Mouse (Mus musculus): ENCODE results near the gene Ublcp1. TPM values are rescaled to one million over a fixed set of nuclear protein-coding genes. Genes with fewer than 3 reads are reported as not detected.

Ublcp1 gene
- polyA plus RNA-seq, 1 experiment = 9.7 TPM

- H3K4me1 ChIP-seq (ENCODE audit: control insufficient read depth, insufficient read depth, low read length) = peaks cover 26% of the 10 kb centered on the region
- H3K4me3 ChIP-seq (ENCODE audit: insufficient read depth, low read length) = no peak overlapping the region
- no peak overlapping the region for H3K27ac ChIP-seq (ENCODE audit: insufficient read depth, low read depth, low read length)
- no peak for TF ChIP-seq CTCF (IDR thresholded peaks at IDR 0.05; ENCODE audit: low read depth, low read length)
- TF ChIP-seq POLR2A (IDR thresholded peaks at IDR 0.05; ENCODE audit: borderline replicate concordance, low read depth, low read length) = no peak
These were observed 64.3 kb downstream of the Ublcp1 start for GRCm38 (mm10) chr11:44405961-44406360.

- TF ChIP-seq POLR2A (IDR thresholded peaks at IDR 0.05; ENCODE audit: borderline replicate concordance, low read depth, low read length) (no peak), CTCF (IDR thresholded peaks at IDR 0.05; ENCODE audit: low read depth, low read length) (no peak)
- Histone ChIP-seq H3K4me3 (ENCODE audit: insufficient read depth, low read length) (no peak overlapping the region), H3K4me1 (ENCODE audit: control insufficient read depth, insufficient read depth, low read length) (peaks cover 18% of the 10 kb centered on the region), H3K27ac (ENCODE audit: insufficient read depth, low read depth, low read length) (no peak overlapping the region)
These were observed 65.2 kb downstream of the Ublcp1 start for GRCm38 (mm10) chr11:44405113-44405512.

Other genes with a start within 250 kb of the Ublcp1 start
- not detected in 2 replicates for gene Il12b, start 70.4 kb downstream of the Ublcp1 start, polyA plus RNA-seq (2012; ENCODE audit: insufficient read depth, insufficient read length, missing spikeins)
- 36.2 and 43.3 TPM in 2 replicates for gene Rnf145, start 48.5 kb upstream of the Ublcp1 start, polyA plus RNA-seq (2012; ENCODE audit: insufficient read depth, insufficient read length, missing spikeins)
- 0.32 and 0.49 TPM in 2 replicates for gene Ebf1, start 146.8 kb upstream of the Ublcp1 start, polyA plus RNA-seq (2012; ENCODE audit: insufficient read depth, insufficient read length, missing spikeins)

All from bone marrow macrophage, adult 2 months (primary cell).